Mouse (Mus musculus) monocyte, adult 5-6 weeks (primary cell): Measurements from ENCODE around the gene Car2. TPM values are rescaled to one million over a fixed set of nuclear protein-coding genes. Genes with fewer than 3 reads are reported as not detected.

Experiments
- ATAC-seq: fragments of 153-309, 156-312 bp; replicated peaks from 2 replicates; pipeline ENCODE4 v1.8.0; 2017; ENCODE audit warnings: mild to moderate bottlenecking; ENCODE audit not compliant: low TSS enrichment, insufficient number of reproducible peaks, severe bottlenecking, poor library complexity, low FRiP score
- total RNA-seq: library from RNA; stranded (forward); fragments of 200-1000, 200-491, 200-594 nt; gene quantifications from 3 replicates; pipeline ENCODE4 v1.2.3, GENCODE M21; 2017

Car2 gene
- total RNA-seq: 64.7 to 78.1 TPM (median 74.3 TPM) in 3 replicates

DNA sequence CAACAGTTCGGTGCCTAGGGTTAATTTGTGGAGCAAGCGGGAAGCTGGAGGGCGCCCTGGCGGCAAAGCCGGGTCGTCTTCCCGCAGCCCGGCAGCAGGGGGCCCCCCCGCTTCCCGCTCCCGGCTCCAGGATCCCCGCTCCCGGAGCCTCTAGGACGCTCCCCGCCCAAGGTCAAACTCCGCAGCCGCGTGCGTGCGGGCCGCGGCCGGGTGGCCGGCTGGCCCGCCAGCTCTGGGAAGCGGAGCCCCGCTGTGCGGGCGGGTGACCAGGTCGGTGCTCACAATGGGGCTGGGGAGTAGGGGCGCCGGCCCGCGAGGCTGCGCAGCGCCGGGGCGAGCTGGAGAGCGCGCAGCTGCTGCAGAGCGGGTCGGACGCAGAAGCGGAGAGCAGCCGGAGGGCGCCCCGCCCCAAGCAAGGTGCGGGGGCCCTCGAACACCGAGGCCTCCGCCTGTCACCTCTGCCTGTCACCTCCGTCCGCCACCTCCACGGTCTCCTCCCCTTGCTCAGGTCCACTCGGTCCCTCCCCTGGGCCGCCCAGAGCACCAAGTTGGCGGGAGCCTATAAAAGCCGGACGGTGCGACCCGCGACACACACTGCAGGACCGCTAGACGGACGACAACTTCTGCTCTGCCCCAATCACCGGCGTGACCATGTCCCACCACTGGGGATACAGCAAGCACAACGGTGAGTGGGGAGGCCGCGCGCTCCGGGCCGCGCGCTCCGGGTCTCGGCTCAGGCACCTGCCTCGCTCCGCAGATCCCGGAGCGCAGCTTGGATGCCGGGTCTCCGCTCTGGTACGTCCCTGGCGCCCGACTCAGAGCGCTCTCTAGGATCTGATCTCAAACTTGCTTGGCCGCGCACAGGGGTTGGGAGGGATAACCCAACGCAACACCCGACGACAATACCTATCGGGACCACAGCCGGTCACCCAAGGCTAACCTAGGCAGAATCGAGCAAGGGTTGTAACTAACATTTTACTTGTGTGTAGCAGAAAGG, at the start of gene Car2:
Gene Car2 (plus strand): TSS at position 172 of the 997 bp plus-strand sequence.
- peak; percentile 69 for ATAC-seq

- no peak for ATAC-seq
Observed at GRCm38 (mm10) chr3:14838936-14839335, 47.1 kb upstream of the Car2 start.

GRCm38 (mm10) chr3:14839466-14840118, 46.5 kb upstream of the Car2 start:
- no peak for ATAC-seq

GRCm38 (mm10) chr3:14848587-14849254, 37.4 kb upstream of the Car2 start:
- ATAC-seq: no peak

- no peak for ATAC-seq
Observed at GRCm38 (mm10) chr3:14853966-14854365, 32.1 kb upstream of the Car2 start.

GRCm38 (mm10) chr3:14854446-14854845, 31.6 kb upstream of the Car2 start:
- ATAC-seq: no peak

DNA sequence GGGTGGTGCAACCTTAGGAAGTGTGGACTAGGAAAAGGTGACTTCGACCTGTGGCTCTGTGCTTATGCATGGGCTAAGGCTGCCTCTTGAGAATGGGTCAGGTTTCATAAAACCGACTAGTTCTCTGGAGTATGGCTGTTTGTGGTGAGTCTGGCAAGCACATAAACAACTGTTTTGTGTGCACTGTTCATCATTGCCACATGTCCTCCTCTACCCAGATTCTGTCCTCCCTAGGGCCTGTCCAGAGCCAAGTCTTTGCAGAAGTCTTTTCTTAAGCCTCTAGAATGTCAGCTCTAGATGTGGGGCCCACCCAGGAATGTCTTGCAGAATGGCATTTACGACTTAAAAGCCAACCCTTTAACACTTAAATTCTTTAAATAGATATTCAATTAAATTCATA, 28.2 kb upstream of the Car2 start:
- ATAC-seq: no peak

DNA sequence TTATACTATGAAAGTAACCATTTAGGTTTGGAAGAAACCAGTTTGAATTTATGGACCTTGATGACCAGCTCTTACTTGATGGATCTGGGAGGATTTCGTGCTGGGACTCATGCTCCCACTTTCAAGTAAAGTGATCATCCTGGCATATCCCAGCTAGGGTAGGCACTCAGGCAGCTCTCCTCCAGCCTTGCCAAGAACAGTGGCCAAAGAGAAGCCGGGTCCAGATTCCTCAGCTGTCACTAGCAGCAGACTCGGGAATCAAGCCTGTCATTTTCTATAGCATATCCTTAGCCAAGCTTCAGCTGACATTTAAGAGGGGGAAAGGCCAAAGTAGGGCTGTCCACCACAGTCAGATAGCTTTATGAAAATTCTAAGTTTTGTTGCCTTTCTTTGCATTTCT, 25.8 kb upstream of the Car2 start:
- ATAC-seq: no peak

DNA sequence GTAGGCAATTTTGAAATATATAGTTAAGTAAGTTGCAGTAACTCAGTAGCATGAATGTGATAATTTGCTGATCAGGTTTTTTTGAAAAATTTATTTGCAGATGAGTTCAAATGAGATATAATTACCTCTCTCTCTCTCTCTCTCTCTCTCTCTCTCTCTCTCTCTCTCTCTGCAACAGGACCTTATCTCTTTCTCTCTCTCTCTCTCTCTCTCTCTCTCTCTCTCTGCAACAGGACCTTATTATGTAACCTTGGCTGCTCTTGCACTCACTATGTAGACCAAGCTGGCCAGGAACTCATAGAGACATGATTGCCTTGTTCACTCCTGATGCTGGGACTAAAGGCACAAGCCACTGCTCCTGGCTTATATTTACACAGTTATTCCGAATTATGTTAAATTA, 24.9 kb upstream of the Car2 start:
- no peak for ATAC-seq

DNA sequence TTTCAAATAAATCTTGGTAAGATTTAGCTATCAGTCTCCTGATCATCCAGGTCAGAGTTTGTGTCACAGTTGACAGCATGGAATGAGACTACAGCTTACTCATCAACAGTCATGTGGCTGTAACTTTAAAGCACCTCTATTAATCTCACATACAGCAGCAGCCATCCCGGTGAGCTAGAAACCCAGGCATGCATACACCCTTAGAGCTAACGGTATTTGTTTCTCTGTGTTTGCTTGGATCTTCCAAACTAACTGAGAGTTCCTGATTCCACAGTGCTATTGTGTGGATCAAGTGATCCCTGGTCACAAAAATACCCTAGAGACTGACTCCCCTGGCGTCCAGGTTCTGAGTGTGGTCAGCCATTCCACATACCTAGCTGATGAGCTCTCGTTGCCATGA, 24.3 kb upstream of the Car2 start:
- no peak for ATAC-seq

DNA sequence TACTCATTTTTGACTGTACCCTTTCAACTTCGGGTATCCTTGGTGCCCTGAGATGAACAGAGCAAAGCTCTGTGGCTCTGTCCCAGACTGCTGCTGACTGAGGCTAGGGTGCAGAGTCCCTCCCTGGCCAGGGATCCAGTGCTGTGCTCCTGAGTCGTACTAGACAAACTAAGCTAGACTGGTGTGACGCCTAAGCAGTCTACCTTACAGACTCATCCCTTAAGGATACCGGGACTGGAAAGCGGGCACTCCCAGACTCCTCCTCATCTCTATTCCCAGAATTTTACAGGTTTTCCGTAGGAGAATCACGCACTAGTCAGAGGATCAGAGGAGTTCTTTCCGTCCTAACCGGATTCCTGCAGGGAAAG, 23.4 kb upstream of the Car2 start:
- ATAC-seq: no peak

GRCm38 (mm10) chr3:14863022-14863711, 22.9 kb upstream of the Car2 start, which contains the start of gene Car3:
Gene Car3, plus strand, starts transcription at chr3:14863512.
- ATAC-seq: no peak

GRCm38 (mm10) chr3:14863922-14864321, 22.2 kb upstream of the Car2 start:
- ATAC-seq: no peak

GRCm38 (mm10) chr3:14865941-14866340, 20.1 kb upstream of the Car2 start:
- ATAC-seq: no peak

GRCm38 (mm10) chr3:14869779-14870178, 16.3 kb upstream of the Car2 start:
- ATAC-seq: peak; percentile 76

DNA sequence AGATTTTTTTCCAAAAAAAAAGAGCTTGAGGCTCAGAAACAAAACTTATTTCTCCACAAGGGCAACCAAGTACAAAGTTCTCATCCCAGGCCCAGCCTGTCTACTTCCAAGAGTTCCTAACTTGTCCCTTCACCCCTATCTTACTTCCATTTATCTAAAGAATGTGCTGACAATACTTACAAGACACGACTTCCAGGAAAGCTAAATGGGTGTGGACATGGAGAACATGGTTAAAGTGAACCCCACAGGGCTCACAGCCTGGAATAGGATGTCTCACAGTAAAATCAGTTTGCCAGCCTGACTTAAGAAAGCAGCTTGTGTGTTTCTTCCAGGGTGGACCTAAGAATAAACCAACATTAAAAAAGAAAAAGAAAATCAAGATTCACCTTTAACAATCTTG, 15.5 kb upstream of the Car2 start:
- no peak for ATAC-seq

DNA sequence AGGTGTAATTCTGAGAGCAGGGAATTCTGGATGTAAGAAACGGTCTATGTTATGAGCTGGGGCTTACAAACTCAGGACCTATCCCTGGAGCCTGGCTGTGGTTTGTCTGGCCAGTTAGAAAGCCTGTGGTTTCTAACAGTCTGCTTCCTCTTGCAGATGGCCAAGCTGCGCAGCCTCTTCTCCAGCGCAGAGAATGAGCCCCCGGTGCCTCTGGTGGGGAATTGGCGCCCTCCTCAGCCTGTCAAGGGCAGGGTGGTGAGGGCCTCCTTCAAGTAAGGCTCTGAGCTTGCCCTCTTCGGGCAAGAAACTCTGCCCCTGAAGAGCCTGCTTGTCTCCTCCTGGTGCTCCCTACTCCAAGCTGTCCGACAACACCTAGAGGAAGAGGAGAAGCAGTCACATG, 14.7 kb upstream of the Car2 start:
- ATAC-seq: no peak

DNA sequence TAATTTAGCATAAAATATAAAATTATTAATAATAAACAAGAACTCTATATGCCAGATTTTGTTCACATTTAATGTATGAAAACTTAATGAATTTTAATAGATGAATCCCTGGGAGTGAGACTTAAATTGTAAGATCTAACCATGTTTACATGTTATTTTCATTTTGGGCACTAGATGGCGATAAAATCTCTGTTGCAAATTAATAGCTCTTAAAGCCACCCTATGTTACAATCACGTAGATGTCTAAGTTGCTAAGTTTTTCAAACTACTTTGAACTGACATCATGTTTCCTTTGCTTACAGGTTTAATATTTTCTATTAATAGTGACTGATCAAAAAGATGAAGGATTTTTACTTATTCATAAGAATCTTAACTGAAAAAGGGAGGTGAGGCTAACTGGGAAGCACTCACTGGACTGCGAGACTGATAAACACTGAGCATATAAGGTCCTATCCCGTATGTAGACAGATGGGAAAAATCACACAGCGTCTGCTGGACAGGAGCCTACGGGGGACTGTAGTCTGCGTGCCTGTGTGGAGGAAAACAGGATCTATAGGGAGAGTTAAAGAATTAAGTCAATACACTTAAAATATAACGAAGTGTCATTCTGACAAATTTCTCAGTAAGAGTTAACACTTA, 11.6 kb upstream of the Car2 start:
- ATAC-seq: no peak
